Mouse (Mus musculus) stomach, postnatal 0 days (tissue): ENCODE data around the gene Fcgr3.

Experiments
- CTCF ChIP-seq: IDR thresholded peaks from 2 replicates; pipeline ENCODE4 v1.5.1; 2016; ENCODE audit warnings: antibody characterized with exemption, low read depth, mild to moderate bottlenecking, moderate library complexity
- EP300 ChIP-seq: optimal IDR thresholded peaks from 2 replicates; pipeline ENCODE3; 2016; ENCODE audit warnings: antibody characterized with exemption

DNA sequence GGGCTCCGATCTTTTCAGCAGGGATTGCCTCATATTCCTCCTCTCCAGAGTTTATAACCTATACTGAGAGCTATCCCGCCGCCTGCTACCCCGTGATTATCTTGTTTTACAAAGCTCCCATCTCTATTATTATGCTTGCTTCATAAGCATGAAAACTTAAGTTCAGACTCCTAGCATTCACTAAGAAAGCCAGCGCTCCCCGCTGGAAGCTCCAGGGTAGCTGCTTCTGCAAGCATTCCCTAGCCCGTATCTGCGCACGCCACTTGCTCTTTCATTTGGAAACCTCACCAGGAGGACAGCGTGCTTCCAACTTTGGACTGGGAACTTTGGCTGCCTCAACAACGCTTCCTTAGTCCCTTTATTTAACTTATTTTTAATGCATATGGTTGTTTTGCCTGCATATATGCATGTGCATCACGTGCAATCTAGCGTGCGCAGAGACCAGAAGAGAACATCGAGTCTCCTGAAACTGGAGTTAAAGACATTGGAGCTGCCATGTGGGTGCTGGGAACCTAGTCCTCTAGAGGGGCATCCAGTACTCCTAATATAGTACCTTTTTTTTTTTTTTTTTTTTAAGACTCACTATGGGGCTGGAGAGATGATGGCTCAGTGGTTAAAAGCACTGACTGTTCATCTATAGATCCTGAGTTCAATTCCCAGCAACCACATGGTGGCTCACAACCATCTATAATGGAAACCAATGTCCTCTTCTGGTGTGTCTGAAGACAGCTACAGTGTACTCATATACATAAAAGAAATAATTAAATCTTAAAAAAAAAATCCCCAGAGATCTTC is 47.2 kb upstream of the Fcgr3 start:
- no peak for TF ChIP-seq CTCF
- TF ChIP-seq EP300, result no peak
